Mouse (Mus musculus) cerebellum, adult 2 months (tissue): ENCODE data around the gene Pbx1.

Experiments used
- CTCF ChIP-seq: fragments of 200-500 bp; IDR thresholded peaks from 2 replicates; pipeline ENCODE4 v1.5.1; 2011; ENCODE audit warnings: low read depth, mild to moderate bottlenecking, control low read depth, low read length, moderate library complexity, borderline replicate concordance; ENCODE audit not compliant: insufficient read depth
- POLR2A ChIP-seq: fragments of 200-500 bp; IDR thresholded peaks from 2 replicates; pipeline ENCODE4 v1.6.1; 2011; ENCODE audit warnings: low read length, control low read depth, borderline replicate concordance; ENCODE audit not compliant: insufficient read depth

GRCm38 (mm10) chr1:168390748-168391147 is 41.3 kb downstream of the Pbx1 start:
- TF ChIP-seq POLR2A: no peak
- TF ChIP-seq CTCF: no peak
